Mouse (Mus musculus) embryonic facial prominence, embryonic 13.5 days (tissue): Measurements from ENCODE around the gene Khnyn. TPM values are rescaled to one million over a fixed set of nuclear protein-coding genes. Genes with fewer than 3 reads are reported as not detected.

Experiments used
- ATAC-seq: fragments of 200-750 bp; cut with Nextera tagmentation; 2 replicates; pipeline ENCODE4 v1.8.0; 2017; ENCODE audit warnings: low read depth; ENCODE audit not compliant: insufficient number of reproducible peaks, insufficient read depth, low FRiP score, low TSS enrichment
- H3K27ac ChIP-seq: fragments of 300-500 bp; sonication (generic); 2 replicates; pipeline ENCODE4 v1.5.1; 2015; ENCODE audit warnings: moderate library complexity, mild to moderate bottlenecking, inconsistent platforms
- H3K27me3 ChIP-seq: fragments of 300-500 bp; sonication (generic); 2 replicates; pipeline ENCODE4 v1.6.1; 2015; ENCODE audit warnings: mild to moderate bottlenecking, inconsistent platforms
- H3K36me3 ChIP-seq: fragments of 300-500 bp; sonication (generic); 2 replicates; pipeline ENCODE4 v1.6.1; 2015; ENCODE audit warnings: mild to moderate bottlenecking, inconsistent platforms
- H3K4me1 ChIP-seq: fragments of 300-500 bp; sonication (generic); 2 replicates; pipeline ENCODE4 v1.6.1; 2015; ENCODE audit warnings: inconsistent platforms
- H3K4me2 ChIP-seq: fragments of 300-500 bp; sonication (generic); 2 replicates; pipeline ENCODE4 v1.6.1; 2015; ENCODE audit warnings: moderate library complexity, mild to moderate bottlenecking, inconsistent platforms
- H3K4me3 ChIP-seq: fragments of 300-500 bp; sonication (generic); 2 replicates; pipeline ENCODE4 v1.5.1; 2015; ENCODE audit warnings: mild to moderate bottlenecking, inconsistent platforms
- H3K9ac ChIP-seq: fragments of 300-500 bp; sonication (generic); 2 replicates; pipeline ENCODE4 v1.6.1; 2015; ENCODE audit warnings: mild to moderate bottlenecking, inconsistent platforms
- H3K9me3 ChIP-seq: fragments of 300-500 bp; sonication (generic); 2 replicates; pipeline ENCODE4 v1.6.1; 2016; ENCODE audit warnings: inconsistent platforms
- WGBS: fragments of 180-500 bp; shearing (Covaris S2); methylation state at CpG from one replicate; pipeline ENCODE4 v1.1.7; 2015; ENCODE audit warnings: mixed read lengths; 5-methylcytosine and 5-hydroxymethylcytosine counted together
- polyA plus RNA-seq: library from polyadenylated mRNA; unstranded; fragments of >200 nt; fragmentation: Nextera tagmentation; extraction: Ambion mirVana; gene quantifications from 2 replicates; pipeline ENCODE4 v1.2.1, GENCODE M21; 2015

Khnyn gene
- polyA plus RNA-seq, 1 experiment from 2014 or later = 21.0 TPM

DNA sequence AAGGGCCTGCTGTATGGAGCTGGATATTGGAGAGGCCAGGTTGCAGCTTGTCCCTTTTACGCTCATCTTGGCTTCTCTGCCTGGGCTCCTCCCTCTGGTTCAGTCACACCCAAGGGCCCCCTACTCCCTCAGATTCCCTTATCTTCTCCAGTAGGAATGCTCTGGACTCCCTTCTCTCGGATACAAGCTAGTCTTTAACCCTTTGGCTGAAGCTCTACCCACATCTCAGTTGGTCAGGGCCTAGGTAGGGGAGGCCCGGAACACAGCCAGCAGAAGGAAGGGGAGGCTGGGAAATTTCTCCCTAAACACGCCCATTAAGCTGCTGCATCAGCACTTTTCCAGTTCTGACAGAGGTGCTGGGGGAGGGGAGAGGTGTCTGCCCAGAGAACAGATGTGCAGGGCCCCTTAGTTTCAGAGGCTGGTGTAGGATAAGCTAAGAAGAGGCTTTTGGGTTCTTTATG is 29.6 kb upstream of the Khnyn start:
- H3K4me1 ChIP-seq = peaks cover 74% of the 10 kb centered on the region
- H3K27me3 ChIP-seq = no peaks in the 10 kb centered on the region
- H3K9ac ChIP-seq = peak overlapping the region; percentile 93
- H3K4me2 ChIP-seq = peak overlapping the region; percentile 93
- H3K27ac ChIP-seq = peak overlapping the region; percentile 98
- under 1% methylated on average over 4 of the region's 4 CpGs for WGBS
- peaks cover 18% of the 10 kb centered on the region for H3K36me3 ChIP-seq
- ATAC-seq = no peak
- peak overlapping the region; percentile 78 for H3K4me3 ChIP-seq
- no peaks in the 10 kb centered on the region for H3K9me3 ChIP-seq

- no peak overlapping the region; the same call in 1 of the 2 replicates for H3K27ac ChIP-seq
- peaks cover 73% of the 10 kb centered on the region for H3K4me1 ChIP-seq
- H3K36me3 ChIP-seq = peaks cover 18% of the 10 kb centered on the region
- H3K27me3 ChIP-seq = no peaks in the 10 kb centered on the region
- peak overlapping the region; percentile 47 for H3K9ac ChIP-seq
- peak overlapping the region; percentile 24 for H3K4me3 ChIP-seq
- WGBS = 33% methylated on average over 4 of the region's 4 CpGs
- H3K9me3 ChIP-seq = no peaks in the 10 kb centered on the region
- peak overlapping the region; percentile 93 for H3K4me2 ChIP-seq
- ATAC-seq = no peak
These were observed 27.2 kb upstream of the Khnyn start for GRCm38 (mm10) chr14:55857588-55857987.

DNA sequence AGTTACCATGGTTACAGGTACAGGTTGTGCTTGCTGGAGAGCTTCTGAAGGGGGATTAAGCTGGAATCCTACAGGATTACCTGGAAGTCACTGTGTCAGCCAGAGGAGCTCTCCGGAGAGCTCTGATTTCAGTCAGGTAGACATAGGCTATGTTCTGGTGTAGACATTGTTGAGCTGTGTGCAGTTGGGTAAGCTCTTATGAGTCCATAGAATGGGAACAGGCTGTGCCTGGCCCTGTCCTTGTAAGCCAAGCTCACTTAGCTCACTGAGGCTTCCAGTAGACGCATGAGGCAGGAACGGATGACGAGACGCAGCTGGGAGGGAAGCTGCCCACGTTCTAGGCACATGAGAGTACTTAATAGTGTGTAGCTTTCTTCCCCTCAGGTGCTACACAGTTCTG is 22.6 kb upstream of the Khnyn start:
- Histone ChIP-seq H3K4me2 (no peak overlapping the region), H3K9ac (peak overlapping the region; percentile 36; the same call in 1 of the 2 replicates), H3K4me3 (no peak overlapping the region), H3K27ac (no peak overlapping the region), H3K9me3 (no peaks in the 10 kb centered on the region), H3K36me3 (peaks cover 60% of the 10 kb centered on the region), H3K27me3 (no peaks in the 10 kb centered on the region), H3K4me1 (peaks cover 62% of the 10 kb centered on the region)
- WGBS = 47% methylated on average over 6 of the region's 6 CpGs
- no peak for ATAC-seq

DNA sequence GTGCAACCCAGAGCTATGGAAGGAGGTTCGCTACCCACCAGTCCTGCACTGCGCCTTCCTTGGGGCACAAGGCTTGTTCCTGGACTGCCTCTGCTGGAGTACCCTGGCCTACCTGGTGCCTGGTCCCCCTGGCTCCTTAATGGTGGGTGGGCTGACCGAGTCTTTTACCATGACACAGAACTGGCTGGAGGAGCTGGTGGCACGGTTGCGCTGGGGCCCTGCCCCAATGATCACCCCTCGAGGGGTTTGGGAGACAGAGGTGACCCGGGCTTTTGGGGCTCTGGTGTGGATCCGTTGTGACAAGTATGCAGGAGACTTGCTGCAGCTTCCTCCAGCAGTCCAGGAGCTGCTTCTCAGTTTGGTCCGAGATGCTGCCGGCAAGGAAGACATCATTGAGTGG is 21.8 kb upstream of the Khnyn start:
- H3K27ac ChIP-seq = peak overlapping the region; percentile 51; the same call in 1 of the 2 replicates
- no peak for ATAC-seq
- H3K4me3 ChIP-seq = no peak overlapping the region
- H3K4me1 ChIP-seq = peaks cover 54% of the 10 kb centered on the region
- 0 out of 2 replicates have a peak overlapping the region, but pooled peaks have one; percentile 52 for H3K9ac ChIP-seq
- no peaks in the 10 kb centered on the region for H3K27me3 ChIP-seq
- no peak overlapping the region for H3K4me2 ChIP-seq
- no peaks in the 10 kb centered on the region for H3K9me3 ChIP-seq
- WGBS = 92% methylated on average over 10 of the region's 10 CpGs
- peaks cover 60% of the 10 kb centered on the region for H3K36me3 ChIP-seq

DNA sequence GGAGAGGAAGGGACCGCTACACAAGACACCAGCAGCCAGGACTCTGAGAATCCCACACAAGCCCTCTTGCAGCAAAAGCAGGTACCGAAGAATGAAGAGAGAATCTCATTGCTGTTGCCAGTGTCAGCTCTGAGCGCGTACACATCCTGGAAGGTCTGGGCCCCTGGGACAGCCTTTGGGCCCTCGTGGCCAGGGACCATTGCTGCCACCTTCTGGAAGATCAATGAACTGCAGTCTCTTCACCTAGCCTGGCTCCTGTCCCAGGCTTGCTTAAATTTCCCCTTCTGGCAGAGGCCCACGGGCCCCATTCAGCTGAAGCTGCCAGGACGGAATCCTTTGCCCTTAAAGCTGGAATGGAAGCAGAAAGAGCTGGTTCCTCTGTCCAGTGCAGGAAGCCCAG is 21.0 kb upstream of the Khnyn start:
- Histone ChIP-seq H3K27ac (peak overlapping the region; percentile 51), H3K36me3 (peaks cover 64% of the 10 kb centered on the region), H3K4me2 (no peak overlapping the region), H3K4me3 (no peak overlapping the region), H3K4me1 (peaks cover 46% of the 10 kb centered on the region), H3K27me3 (no peaks in the 10 kb centered on the region), H3K9ac (no peak overlapping the region; the same call in 1 of the 2 replicates), H3K9me3 (no peaks in the 10 kb centered on the region)
- 20% methylated on average over 7 of the region's 7 CpGs for WGBS
- ATAC-seq = peak; percentile 58; the same call in 1 of the 2 replicates

- no peak for ATAC-seq
- Histone ChIP-seq H3K4me2 (no peak overlapping the region), H3K9ac (no peak overlapping the region), H3K4me3 (no peak overlapping the region), H3K27ac (no peak overlapping the region), H3K36me3 (peaks cover 87% of the 10 kb centered on the region), H3K4me1 (peaks cover 23% of the 10 kb centered on the region), H3K9me3 (no peaks in the 10 kb centered on the region), H3K27me3 (no peaks in the 10 kb centered on the region)
- WGBS = 40% methylated on average over 4 of the region's 4 CpGs
These were observed 17.8 kb upstream of the Khnyn start for GRCm38 (mm10) chr14:55866962-55867361.

GRCm38 (mm10) chr14:55868230-55869026 is 16.3 kb upstream of the Khnyn start:
- Histone ChIP-seq H3K9me3 (no peaks in the 10 kb centered on the region), H3K27ac (no peak overlapping the region), H3K4me3 (no peak overlapping the region), H3K27me3 (no peaks in the 10 kb centered on the region), H3K36me3 (peaks cover 96% of the 10 kb centered on the region), H3K9ac (no peak overlapping the region), H3K4me1 (peaks cover 18% of the 10 kb centered on the region), H3K4me2 (no peak overlapping the region)
- WGBS = 85% methylated on average over 14 of the region's 14 CpGs
- no peak for ATAC-seq

- H3K4me3 ChIP-seq = no peak overlapping the region
- no peak overlapping the region for H3K4me2 ChIP-seq
- H3K36me3 ChIP-seq = peaks cover 87% of the 10 kb centered on the region
- no peak for ATAC-seq
- peaks cover 19% of the 10 kb centered on the region for H3K4me1 ChIP-seq
- H3K9ac ChIP-seq = no peak overlapping the region
- H3K9me3 ChIP-seq = no peaks in the 10 kb centered on the region
- WGBS = 93% methylated on average over 6 of the region's 6 CpGs
- no peaks in the 10 kb centered on the region for H3K27me3 ChIP-seq
- no peak overlapping the region for H3K27ac ChIP-seq
These were observed 15.2 kb upstream of the Khnyn start for GRCm38 (mm10) chr14:55869538-55869937.

DNA sequence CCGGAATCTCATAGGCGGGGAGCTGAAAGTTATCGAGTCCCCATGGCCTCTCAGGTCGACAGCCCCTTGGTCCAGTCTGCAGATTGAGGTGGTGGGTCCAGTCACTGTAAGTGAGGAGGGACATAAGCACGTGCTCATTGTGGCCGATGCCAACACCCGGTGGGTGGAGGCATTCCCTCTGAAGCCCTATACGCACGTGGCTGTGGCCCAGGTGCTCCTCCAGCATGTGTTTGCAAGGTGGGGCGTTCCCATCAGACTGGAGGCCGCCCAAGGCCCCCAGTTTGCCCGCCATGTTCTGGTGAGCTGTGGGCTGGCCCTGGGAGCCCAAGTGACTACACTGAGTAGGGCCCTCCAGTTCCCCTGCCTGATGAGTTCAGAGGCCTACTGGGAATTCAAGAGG is 12.7 kb upstream of the Khnyn start:
- Histone ChIP-seq H3K4me1 (peaks cover 19% of the 10 kb centered on the region), H3K9ac (no peak overlapping the region), H3K27me3 (no peaks in the 10 kb centered on the region), H3K9me3 (no peaks in the 10 kb centered on the region), H3K27ac (no peak overlapping the region), H3K36me3 (peaks cover 62% of the 10 kb centered on the region), H3K4me3 (no peak overlapping the region), H3K4me2 (no peak overlapping the region)
- WGBS = 89% methylated on average over 12 of the region's 12 CpGs
- 0 out of 2 replicates have a peak, but pooled peaks have one; percentile 9 for ATAC-seq

DNA sequence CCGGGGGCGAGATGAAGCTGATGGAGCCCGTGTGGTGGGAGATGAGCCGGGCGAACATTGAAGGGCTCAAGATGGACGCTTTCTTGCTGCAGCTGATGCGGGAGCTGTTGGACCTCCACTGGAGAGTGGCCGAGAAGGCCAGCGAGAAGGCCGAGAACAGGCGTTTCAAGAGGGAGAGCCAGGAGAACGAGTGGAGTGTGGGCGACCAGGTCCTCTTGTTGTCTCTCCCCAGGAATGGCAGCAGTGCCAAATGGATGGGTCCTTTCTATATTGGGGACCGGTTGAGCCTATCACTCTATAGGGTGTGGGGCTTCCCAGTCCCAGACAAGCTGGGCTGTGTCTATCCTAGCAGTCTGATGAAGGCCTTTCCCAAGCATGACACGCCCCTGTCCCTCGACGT is 12.2 kb upstream of the Khnyn start:
- Histone ChIP-seq H3K27me3 (no peaks in the 10 kb centered on the region), H3K36me3 (peaks cover 59% of the 10 kb centered on the region), H3K4me3 (no peak overlapping the region), H3K9ac (no peak overlapping the region), H3K9me3 (no peaks in the 10 kb centered on the region), H3K4me2 (no peak overlapping the region), H3K27ac (no peak overlapping the region), H3K4me1 (peaks cover 22% of the 10 kb centered on the region)
- 88% methylated on average over 17 of the region's 17 CpGs for WGBS
- no peak for ATAC-seq

- 80% methylated on average over 8 of the region's 8 CpGs for WGBS
- no peak overlapping the region for H3K4me3 ChIP-seq
- peaks cover 27% of the 10 kb centered on the region for H3K4me1 ChIP-seq
- H3K36me3 ChIP-seq = peaks cover 52% of the 10 kb centered on the region
- no peak for ATAC-seq
- no peaks in the 10 kb centered on the region for H3K9me3 ChIP-seq
- 0 out of 2 replicates have a peak overlapping the region, but pooled peaks have one; percentile 55 for H3K27ac ChIP-seq
- H3K9ac ChIP-seq = 0 out of 2 replicates have a peak overlapping the region, but pooled peaks have one; percentile 32
- H3K27me3 ChIP-seq = no peaks in the 10 kb centered on the region
- peak overlapping the region; percentile 45 for H3K4me2 ChIP-seq
These were observed 11.5 kb upstream of the Khnyn start for GRCm38 (mm10) chr14:55873242-55873713.
